Mouse (Mus musculus) G1E-ER4 (cell line): ENCODE data around the gene Zfp772. TPM values are rescaled to one million over a fixed set of nuclear protein-coding genes. Genes with fewer than 3 reads are reported as not detected.
"Not testable (repeated sequence)": the region's sequence is repeated elsewhere in the genome, so short reads cannot be mapped to it uniquely, and the experiment has no call there.

Experiments used
- GATA1 ChIP-seq: IDR thresholded peaks from one replicate; pipeline ENCODE4 v1.8.0; 2012; ENCODE audit warnings: low read length, inconsistent platforms
- polyA plus RNA-seq: library from polyadenylated mRNA; stranded (reverse); fragments of >175 nt; gene quantifications from 2 replicates; pipeline ENCODE4 v1.2.3, GENCODE M21; 2012

Gene Zfp772
- 0.13 and 0.25 TPM in 2 replicates for polyA plus RNA-seq

DNA sequence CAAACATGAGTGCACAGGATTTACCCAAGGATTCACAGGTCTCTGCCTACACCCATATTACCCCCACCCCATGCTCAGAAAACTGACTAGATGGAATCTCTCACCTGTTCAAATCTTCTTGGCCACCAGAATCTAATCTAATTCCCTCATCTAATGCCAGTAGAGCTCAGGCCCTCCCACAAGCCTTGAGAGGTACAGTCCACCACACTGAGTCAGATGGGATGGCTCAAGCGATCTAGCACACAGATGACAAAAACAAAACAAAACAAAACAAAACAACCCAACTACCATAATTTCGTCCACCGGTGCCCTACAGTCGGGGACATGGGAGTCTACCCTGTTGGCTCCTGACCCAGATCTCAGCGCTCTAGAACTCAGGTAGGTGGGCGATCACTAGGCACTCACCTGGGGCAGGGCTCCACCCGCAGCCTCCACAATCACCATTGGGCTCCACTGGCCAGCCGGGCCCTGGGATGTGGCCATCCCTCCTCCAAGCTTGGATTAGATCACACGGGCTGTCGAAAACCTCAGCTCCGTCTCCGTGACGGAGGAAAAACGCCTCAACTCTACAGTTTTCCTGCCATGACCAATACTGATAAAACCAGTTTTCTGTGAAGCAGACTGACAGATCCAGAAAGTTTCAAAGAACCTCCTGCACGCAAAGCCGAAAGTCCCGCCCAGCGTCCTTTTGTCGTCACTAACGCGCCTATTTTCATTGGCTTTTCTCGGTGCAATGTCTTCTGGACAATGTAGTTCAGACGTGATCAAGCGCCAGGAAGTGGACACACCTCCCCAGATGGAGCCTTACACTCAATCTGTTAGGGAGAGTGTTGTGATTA lies at the start of gene Zfp772:
TSS of gene Zfp772 (minus strand) at position 686 of the 839 bp plus-strand sequence.
- TF ChIP-seq GATA1: not testable (repeated sequence)

DNA sequence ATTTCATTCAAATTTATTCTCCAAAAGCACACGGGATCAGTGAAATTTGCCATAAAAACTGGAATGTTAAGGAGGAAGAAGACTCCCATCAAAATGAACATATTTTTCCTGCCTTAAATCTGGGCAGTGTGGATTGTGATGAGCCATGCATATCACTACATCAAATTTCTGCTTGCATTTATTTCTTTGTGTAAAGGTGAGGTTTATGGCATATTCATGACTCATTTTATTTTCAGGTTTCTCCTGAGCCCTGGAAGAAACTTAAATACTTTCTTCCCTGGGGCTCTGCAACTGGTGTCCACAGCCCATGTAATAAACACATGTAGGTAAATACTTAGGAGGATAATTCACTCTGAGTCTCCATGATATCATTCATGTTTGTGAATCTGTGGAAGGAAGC lies 37.4 kb upstream of the Zfp772 start, which contains the start of gene Vmn2r29:
TSS of gene Vmn2r29 (minus strand) at position 101 of the 400 bp plus-strand sequence.
- not testable (repeated sequence) for TF ChIP-seq GATA1

DNA sequence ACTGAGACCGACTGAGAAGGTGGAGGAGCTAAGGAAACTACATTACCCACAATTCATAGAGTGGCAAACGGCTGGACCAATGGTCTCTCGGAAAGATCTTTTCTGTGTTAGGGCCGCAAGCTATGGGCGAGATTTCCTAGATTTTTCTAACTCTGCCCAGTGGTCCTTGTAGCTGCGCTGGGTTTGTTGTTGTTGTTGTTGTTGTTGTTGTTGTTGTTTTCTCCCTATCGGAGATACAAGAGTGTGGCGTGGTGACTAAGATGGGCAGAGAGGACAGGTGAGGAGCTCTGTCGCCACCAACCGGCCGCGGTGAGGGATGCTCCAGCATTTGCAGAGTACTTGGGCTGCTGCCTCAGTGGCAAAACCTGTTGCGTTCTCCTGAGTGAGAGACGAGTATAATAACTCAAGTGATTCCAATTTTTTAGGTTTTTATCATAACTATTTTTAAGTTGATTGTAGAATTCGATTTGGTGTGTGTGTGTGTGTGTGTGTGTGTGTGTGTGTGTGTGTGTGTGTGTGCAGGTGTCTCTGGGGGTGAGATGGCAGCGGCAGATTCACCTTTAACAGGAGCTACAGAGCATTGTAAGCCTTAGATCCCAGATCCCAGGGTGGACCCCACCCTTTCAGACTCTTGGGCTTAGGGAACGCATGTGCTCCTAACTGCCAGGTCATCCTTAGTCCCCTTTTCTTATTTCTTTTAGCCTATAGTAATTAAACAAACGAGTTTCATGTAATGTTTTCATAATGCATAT lies 21.4 kb downstream of the Zfp772 start:
- no peak for TF ChIP-seq GATA1

DNA sequence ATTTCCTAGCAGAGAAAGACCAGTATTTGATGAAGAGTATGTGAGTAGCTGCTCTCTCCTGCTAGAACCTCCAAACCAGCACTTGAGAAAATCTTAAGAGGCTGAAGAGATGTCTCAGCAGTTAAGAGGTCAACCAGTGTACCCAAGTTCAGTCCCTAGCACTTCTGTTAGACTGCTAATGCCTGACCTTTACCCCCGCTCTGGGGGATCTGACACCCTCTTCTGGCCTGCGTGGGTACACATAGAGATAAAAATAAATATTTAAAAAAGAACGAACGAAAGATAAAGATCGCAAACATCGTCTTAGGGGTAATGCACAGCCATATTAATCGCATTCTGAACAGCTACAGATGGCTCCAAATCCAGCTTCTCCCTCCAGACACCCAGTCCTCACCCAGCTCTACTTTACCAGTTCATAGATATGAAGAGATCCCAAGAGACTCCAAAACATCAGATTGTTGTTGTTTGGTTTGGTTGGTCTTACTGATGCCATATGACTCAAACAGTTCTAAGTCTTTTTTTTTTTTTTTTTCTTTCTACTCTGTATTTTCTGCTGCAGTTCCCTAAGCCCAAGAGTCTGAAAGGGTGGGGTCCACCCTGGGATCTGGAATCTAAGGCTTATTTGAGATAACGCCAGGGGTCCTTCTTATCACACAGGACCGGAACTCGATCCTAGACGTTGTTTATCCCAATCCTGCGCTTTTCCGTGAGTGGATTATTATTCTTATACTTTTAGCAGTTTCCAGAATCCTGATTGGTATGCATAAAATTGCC lies 22.2 kb downstream of the Zfp772 start:
- no peak for TF ChIP-seq GATA1

DNA sequence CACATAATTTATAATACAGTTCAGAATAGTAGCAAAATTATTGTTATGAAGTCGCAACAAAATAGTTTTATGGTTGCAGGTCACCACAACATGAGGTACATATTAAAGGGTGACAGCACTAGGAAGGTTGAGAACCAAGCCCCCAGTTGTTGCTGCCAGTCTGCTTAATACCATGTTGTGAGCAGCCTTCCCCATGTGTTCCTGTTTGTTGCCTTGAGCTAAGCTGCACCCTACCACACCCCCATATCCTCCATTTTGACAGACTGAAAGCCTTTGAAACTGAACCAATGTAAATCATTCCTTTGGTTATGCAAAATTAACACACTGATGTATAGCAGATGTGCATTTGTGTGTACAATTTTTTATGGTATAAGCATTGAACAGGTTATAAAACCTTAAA lies 23.9 kb downstream of the Zfp772 start:
- no peak for TF ChIP-seq GATA1

DNA sequence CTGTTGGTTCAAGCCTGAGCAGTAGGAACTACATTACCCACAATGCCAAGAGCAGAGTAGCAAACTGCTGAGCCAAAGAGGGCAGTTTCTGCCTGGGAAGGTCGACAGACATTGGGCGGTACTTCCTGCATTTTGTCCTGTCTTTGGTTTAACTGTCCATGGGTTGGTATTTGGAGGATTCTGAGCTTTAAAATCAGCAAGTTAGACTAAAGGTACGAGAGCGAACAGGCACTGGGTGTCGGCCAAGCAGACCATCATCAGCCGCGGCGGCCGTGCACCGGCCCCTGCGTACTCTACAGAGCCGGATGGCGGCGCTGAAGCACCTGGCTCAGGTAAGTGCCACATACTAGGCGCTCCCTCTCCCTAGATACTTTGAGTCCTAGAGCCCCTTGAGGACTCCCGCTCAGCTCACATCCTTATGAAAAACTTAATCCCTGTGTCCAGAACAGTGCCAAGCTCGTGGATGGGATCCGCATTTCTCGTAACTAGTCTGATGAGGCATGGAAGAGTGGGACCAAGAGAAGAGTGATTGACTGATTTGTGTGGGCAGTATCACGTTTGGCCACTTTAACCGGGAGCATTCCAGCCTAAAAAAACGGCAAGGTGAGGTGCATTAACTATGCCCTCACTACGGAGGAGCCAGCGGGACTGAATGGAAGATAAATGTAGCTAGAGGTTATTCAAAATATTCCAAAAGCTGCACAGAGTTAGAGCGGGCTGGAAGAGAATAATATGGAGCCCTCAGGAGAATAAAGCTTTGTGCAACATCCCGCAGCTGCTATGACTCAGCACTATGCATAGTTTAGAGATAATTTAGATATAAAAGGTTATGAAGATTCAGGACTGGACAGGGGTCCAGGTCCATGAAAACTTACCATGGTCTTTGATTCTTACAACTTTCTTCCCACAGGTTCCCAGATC lies 38.3 kb downstream of the Zfp772 start, which contains the start of gene Zfp418:
TSS of gene Zfp418 (plus strand) at position 104 of the 921 bp plus-strand sequence.
- TF ChIP-seq GATA1: no peak

Other genes with a start within 250 kb of the Zfp772 start
- not detected in 2 replicates for gene Aurkc, start 214.7 kb downstream of the Zfp772 start, polyA plus RNA-seq
- gene Zfp954, start 88.5 kb downstream of the Zfp772 start, polyA plus RNA-seq: 2.1 and 3.6 TPM in 2 replicates
- 0.08 and 0.25 TPM in 2 replicates for gene Zfp773, start 73.2 kb downstream of the Zfp772 start, polyA plus RNA-seq
- 0.21 and 0.25 TPM in 2 replicates for gene Zfp418, start 38.7 kb downstream of the Zfp772 start, polyA plus RNA-seq
- gene Vmn2r29, start 37.3 kb upstream of the Zfp772 start, polyA plus RNA-seq: not detected in 2 replicates
- 0.17 and 0.21 TPM in 2 replicates for gene Gm45844, start 68.3 kb upstream of the Zfp772 start, polyA plus RNA-seq
- 5.0 and 6.1 TPM in 2 replicates for gene Clcn4, start 90.9 kb upstream of the Zfp772 start, polyA plus RNA-seq
- not detected in 2 replicates for gene Vmn2r30, start 127.6 kb upstream of the Zfp772 start, polyA plus RNA-seq
- 0.33 and 0.61 TPM in 2 replicates for gene Gm45783, start 164.6 kb upstream of the Zfp772 start, polyA plus RNA-seq
- not detected in 2 replicates for gene Vmn2r31, start 189.7 kb upstream of the Zfp772 start, polyA plus RNA-seq